Mouse (Mus musculus): ENCODE results near the gene Rpl31.

Rpl31 gene

DNA sequence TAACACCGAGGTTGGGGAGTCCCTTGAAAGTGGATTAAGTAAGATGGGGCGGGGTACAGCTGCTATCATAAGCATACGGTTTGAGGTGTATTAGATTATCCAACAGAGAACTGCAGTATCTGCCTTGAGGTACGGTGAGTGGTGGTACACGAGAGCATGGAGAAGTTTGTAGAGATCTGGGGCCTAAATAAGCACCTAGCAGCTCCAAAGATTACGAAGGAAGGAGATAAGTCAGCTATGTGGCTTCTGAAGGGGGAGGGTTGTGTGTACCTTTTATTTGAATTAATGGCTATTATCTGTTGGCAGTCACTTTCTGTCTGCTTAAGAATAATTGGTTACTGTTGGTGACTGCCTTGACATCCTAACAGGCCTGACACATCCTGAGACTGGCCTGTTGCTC is 2.8 kb downstream of the Rpl31 start:
- Histone ChIP-seq H3K36me3 (ENCODE audit: insufficient read depth, low read length) (peaks cover 73% of the 10 kb centered on the region), H3K4me3 (replicated peaks; ENCODE audit: low read length) (peak overlapping the region; percentile 99), H3K4me1 (replicated peaks; ENCODE audit: low read depth, low read length) (peaks cover 41% of the 10 kb centered on the region), H3K27me3 (ENCODE audit: insufficient read depth, low read length) (no peaks in the 10 kb centered on the region), H3K9me3 (ENCODE audit: low read length) (no peaks in the 10 kb centered on the region)
- no peak for TF ChIP-seq CTCF (conservative IDR thresholded peaks at IDR 0.05; ENCODE audit: low read length)
- TF ChIP-seq POU5F1 (IDR thresholded peaks at IDR 0.05; ENCODE audit: borderline replicate concordance, low read length) = no peak
- no peak for TF ChIP-seq NANOG (IDR thresholded peaks at IDR 0.05; ENCODE audit: borderline replicate concordance, low read length)

DNA sequence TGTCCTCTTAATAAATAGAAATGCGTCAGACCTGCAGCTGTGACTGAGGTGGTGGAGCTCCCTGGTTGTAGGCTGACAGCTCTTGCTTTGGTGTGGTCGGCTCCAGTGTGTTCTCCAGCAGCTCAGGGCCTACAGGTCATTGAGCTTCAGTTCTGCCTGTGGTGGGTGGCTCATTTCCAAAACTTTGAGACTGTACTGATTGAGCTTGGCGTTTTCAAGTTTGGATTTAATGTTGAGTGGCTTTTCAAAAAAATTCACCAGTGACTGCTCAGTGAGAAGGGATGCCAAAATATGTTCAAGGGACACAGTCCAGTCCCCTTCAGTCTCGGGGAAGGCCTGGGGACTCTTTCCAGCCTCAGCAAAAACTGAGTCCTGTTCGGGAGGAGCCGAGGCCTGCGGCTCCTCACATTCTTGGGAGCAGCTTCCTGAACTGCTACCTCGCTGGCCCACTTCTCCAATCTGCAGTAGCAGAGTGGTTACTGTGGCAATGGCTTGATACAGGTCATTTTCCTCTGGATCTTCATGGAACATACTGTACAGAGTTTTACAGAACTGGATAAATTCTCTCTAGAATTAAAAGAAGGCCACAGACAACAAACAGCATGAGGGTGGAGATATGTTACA is 4.7 kb downstream of the Rpl31 start:
- no peak for TF ChIP-seq NANOG (IDR thresholded peaks at IDR 0.05; ENCODE audit: borderline replicate concordance, low read length)
- TF ChIP-seq POU5F1 (IDR thresholded peaks at IDR 0.05; ENCODE audit: borderline replicate concordance, low read length) = no peak
- H3K9me3 ChIP-seq (ENCODE audit: low read length) = no peaks in the 10 kb centered on the region
- peaks cover 33% of the 10 kb centered on the region for H3K4me1 ChIP-seq (replicated peaks; ENCODE audit: low read depth, low read length)
- H3K36me3 ChIP-seq (ENCODE audit: insufficient read depth, low read length) = peaks cover 85% of the 10 kb centered on the region
- H3K4me3 ChIP-seq (replicated peaks; ENCODE audit: low read length) = no peak overlapping the region
- no peaks in the 10 kb centered on the region for H3K27me3 ChIP-seq (ENCODE audit: insufficient read depth, low read length)

DNA sequence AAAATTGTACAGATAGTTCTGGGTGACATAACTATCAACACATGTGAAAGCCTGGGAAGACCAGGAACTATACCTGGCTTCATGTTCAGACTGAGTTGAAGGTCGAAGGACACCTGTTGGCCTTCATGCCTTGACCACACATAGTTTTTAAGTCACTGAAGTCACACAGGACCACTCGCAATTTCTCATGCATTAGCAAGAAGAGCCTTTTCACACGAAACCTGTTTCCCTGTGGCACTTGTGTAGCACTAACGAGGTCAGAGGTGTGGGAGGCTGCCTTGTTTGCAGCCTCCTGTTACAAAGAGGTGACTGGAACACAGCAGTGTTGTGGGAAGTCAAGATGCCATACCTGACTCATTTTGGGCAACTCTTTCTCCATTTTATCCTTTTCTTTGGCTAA is 5.7 kb downstream of the Rpl31 start:
- Histone ChIP-seq H3K4me1 (replicated peaks; ENCODE audit: low read depth, low read length) (peaks cover 33% of the 10 kb centered on the region), H3K9me3 (ENCODE audit: low read length) (no peaks in the 10 kb centered on the region), H3K27me3 (ENCODE audit: insufficient read depth, low read length) (no peaks in the 10 kb centered on the region), H3K4me3 (replicated peaks; ENCODE audit: low read length) (no peak overlapping the region), H3K36me3 (ENCODE audit: insufficient read depth, low read length) (peaks cover 86% of the 10 kb centered on the region)
- TF ChIP-seq CTCF (conservative IDR thresholded peaks at IDR 0.05; ENCODE audit: low read length) = no peak
- no peak for TF ChIP-seq POU5F1 (IDR thresholded peaks at IDR 0.05; ENCODE audit: borderline replicate concordance, low read length)
- no peak for TF ChIP-seq NANOG (IDR thresholded peaks at IDR 0.05; ENCODE audit: borderline replicate concordance, low read length)

DNA sequence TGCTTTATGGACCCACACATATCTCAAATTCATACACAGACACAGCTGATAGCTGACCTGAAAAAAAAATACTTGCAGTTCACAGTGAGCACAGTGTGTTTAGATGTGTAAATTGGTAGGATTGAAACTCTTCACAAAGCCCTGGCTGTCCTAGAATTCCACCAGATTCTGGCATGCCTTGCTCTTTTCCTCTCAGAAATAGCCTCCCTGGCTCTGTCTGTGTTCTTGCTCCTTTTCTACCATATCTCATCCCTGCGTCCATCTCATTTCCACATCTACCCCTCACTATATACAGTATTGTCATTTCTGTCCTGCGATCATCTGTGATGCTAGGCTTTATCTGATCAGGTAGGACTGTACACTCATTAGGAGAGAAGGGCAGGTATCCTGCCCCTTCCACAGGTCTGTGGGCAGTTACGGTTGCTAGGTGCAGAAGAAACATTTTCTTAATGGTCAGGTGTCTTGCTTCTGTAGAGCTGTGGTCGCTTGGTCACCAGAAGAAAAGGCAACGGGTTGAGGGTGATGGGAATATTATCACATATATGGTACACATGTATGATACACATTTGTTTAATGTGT is 6.7 kb downstream of the Rpl31 start:
- TF ChIP-seq NANOG (IDR thresholded peaks at IDR 0.05; ENCODE audit: borderline replicate concordance, low read length) (no peak), POU5F1 (IDR thresholded peaks at IDR 0.05; ENCODE audit: borderline replicate concordance, low read length) (no peak), CTCF (conservative IDR thresholded peaks at IDR 0.05; ENCODE audit: low read length) (no peak)
- H3K4me1 ChIP-seq (replicated peaks; ENCODE audit: low read depth, low read length) = peaks cover 33% of the 10 kb centered on the region
- H3K9me3 ChIP-seq (ENCODE audit: low read length) = no peaks in the 10 kb centered on the region
- peaks cover 77% of the 10 kb centered on the region for H3K36me3 ChIP-seq (ENCODE audit: insufficient read depth, low read length)
- no peak overlapping the region for H3K4me3 ChIP-seq (replicated peaks; ENCODE audit: low read length)
- H3K27me3 ChIP-seq (ENCODE audit: insufficient read depth, low read length) = no peaks in the 10 kb centered on the region

DNA sequence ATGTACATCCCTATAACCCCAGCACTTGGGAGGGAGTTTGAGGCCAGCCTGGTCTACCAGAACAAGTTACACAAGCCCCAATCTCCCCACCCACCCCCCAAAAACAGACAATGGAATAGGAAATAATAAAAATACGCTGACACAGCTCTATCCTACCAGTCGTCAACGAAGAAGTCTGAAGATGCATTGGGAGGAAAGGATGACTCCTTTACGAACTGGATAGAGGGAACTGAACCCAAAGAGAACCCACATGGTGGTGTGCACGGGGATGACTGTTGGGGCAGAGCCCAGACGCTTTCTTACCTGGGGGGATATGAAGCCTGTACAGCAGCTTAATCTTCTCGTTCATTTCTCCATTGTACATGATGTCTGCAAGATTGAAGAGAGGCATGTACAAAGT is 8.5 kb downstream of the Rpl31 start:
- TF ChIP-seq NANOG (IDR thresholded peaks at IDR 0.05; ENCODE audit: borderline replicate concordance, low read length) (no peak), POU5F1 (IDR thresholded peaks at IDR 0.05; ENCODE audit: borderline replicate concordance, low read length) (no peak), CTCF (conservative IDR thresholded peaks at IDR 0.05; ENCODE audit: low read length) (no peak)

DNA sequence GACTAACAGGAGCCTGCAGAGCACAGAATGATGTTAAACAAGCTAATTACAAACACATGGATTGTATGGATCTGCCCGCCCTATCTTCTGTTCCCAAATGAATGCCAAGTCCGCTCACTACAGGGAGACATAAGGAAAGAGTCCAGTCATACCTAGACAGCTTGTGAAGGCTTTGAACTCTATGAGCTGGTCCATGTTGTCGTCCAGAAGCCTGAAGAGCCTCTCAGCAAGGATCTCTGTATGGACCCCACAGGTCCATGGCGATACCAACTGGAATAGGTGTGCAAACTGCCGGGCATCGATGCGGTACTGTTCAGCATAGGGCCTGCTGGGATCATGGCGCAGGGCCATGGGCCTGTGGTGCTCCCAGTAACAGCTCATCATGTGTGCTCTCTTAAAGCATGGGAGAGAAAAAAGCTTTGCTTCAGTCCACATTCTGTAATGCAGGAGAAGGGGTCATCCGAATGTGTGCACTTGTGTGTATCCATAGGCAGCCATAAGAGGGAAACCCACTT is 9.1 kb downstream of the Rpl31 start:
- no peaks in the 10 kb centered on the region for H3K9me3 ChIP-seq (ENCODE audit: low read length)
- H3K27me3 ChIP-seq (ENCODE audit: insufficient read depth, low read length) = no peaks in the 10 kb centered on the region
- TF ChIP-seq POU5F1 (IDR thresholded peaks at IDR 0.05; ENCODE audit: borderline replicate concordance, low read length) = no peak
- TF ChIP-seq CTCF (conservative IDR thresholded peaks at IDR 0.05; ENCODE audit: low read length) = no peak
- no peak for TF ChIP-seq NANOG (IDR thresholded peaks at IDR 0.05; ENCODE audit: borderline replicate concordance, low read length)
- no peak overlapping the region for H3K4me3 ChIP-seq (replicated peaks; ENCODE audit: low read length)
- H3K4me1 ChIP-seq (replicated peaks; ENCODE audit: low read depth, low read length) = peaks cover 20% of the 10 kb centered on the region
- peaks cover 52% of the 10 kb centered on the region for H3K36me3 ChIP-seq (ENCODE audit: insufficient read depth, low read length)

More for the DNA sequence above, 8.5 kb downstream of the Rpl31 start:
- H3K9me3 ChIP-seq (ENCODE audit: low read length) = no peaks in the 10 kb centered on the region
- H3K4me3 ChIP-seq (replicated peaks; ENCODE audit: low read length) = no peak overlapping the region
- peaks cover 18% of the 10 kb centered on the region for H3K4me1 ChIP-seq (replicated peaks; ENCODE audit: low read depth, low read length)
- no peaks in the 10 kb centered on the region for H3K27me3 ChIP-seq (ENCODE audit: insufficient read depth, low read length)
- peaks cover 59% of the 10 kb centered on the region for H3K36me3 ChIP-seq (ENCODE audit: insufficient read depth, low read length)

DNA sequence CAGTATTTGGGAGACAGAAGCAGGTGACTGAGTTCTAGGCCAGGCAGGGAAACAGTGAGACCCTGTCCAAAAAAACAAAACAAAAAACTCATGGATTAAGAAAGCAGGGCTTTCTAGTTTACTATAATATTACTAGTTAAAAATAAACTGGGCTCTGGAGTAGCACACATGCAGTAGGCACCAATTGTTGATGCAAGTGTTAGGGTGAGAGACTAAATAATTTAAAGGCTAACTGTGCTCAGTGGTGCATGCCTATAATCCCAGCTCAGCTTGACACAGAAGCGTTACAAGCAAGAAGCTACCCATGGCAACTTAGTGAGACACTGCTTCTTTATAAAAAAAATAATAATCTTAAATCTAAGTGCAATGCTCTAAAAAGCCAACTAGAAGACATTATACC is 10.9 kb downstream of the Rpl31 start:
- Histone ChIP-seq H3K4me3 (replicated peaks; ENCODE audit: low read length) (no peak overlapping the region), H3K9me3 (ENCODE audit: low read length) (no peaks in the 10 kb centered on the region), H3K27me3 (ENCODE audit: insufficient read depth, low read length) (no peaks in the 10 kb centered on the region), H3K4me1 (replicated peaks; ENCODE audit: low read depth, low read length) (peaks cover 8% of the 10 kb centered on the region), H3K36me3 (ENCODE audit: insufficient read depth, low read length) (peaks cover 34% of the 10 kb centered on the region)
- no peak for TF ChIP-seq POU5F1 (IDR thresholded peaks at IDR 0.05; ENCODE audit: borderline replicate concordance, low read length)
- no peak for TF ChIP-seq NANOG (IDR thresholded peaks at IDR 0.05; ENCODE audit: borderline replicate concordance, low read length)

DNA sequence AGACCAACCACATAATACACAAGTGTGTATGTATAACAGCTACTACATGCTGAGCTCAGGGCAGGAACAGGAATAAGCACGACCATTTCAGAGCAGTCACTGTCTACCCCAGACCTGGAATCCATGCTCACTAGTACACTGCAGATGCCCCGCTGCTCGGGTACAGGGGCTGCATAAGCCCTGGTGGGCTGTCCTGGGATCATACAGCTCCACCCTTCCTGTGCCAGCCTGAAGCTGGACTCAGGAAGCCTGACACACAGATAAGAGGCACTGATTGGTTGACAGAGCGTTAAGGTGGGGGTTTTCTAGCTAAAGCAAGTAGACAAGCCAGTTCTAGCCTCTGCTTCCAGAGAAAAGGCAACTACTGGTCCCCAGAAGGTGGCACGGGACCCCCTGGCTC is 11.4 kb downstream of the Rpl31 start:
- TF ChIP-seq CTCF (conservative IDR thresholded peaks at IDR 0.05; ENCODE audit: low read length) (no peak), NANOG (IDR thresholded peaks at IDR 0.05; ENCODE audit: borderline replicate concordance, low read length) (no peak), POU5F1 (IDR thresholded peaks at IDR 0.05; ENCODE audit: borderline replicate concordance, low read length) (no peak)
- Histone ChIP-seq H3K9me3 (ENCODE audit: low read length) (no peaks in the 10 kb centered on the region), H3K27me3 (ENCODE audit: insufficient read depth, low read length) (no peaks in the 10 kb centered on the region), H3K36me3 (ENCODE audit: insufficient read depth, low read length) (peaks cover 30% of the 10 kb centered on the region), H3K4me3 (replicated peaks; ENCODE audit: low read length) (no peak overlapping the region), H3K4me1 (replicated peaks; ENCODE audit: low read depth, low read length) (peaks cover 7% of the 10 kb centered on the region)
